Mouse (Mus musculus) G1E (cell line): ENCODE measurements around the gene St6galnac3.

Source experiments
- CTCF ChIP-seq: IDR thresholded peaks from 2 replicates; pipeline ENCODE4 v1.5.1; 2012; ENCODE audit warnings: low read depth, low read length, inconsistent platforms, mixed read lengths
- GATA1 ChIP-seq: IDR thresholded peaks from 2 replicates; pipeline ENCODE4 v1.6.1; 2012; ENCODE audit warnings: borderline replicate concordance, low read length, inconsistent platforms, mixed read lengths
- GATA2 ChIP-seq: IDR thresholded peaks from 2 replicates; pipeline ENCODE4 v1.6.1; 2012; ENCODE audit warnings: low read depth, low read length, inconsistent platforms, borderline replicate concordance
- POLR2AphosphoS5 ChIP-seq: IDR thresholded peaks from 2 replicates; pipeline ENCODE4 v1.6.1; 2012; ENCODE audit warnings: low read depth, low read length, inconsistent platforms; ENCODE audit not compliant: insufficient replicate concordance
- TAL1 ChIP-seq: conservative IDR thresholded peaks from 2 replicates; pipeline ENCODE4 v1.6.1; 2012; ENCODE audit warnings: low read depth, low read length, inconsistent platforms, mixed read lengths

- TF ChIP-seq CTCF: no peak
- TF ChIP-seq GATA1: no peak
- TF ChIP-seq POLR2AphosphoS5: no peak
- no peak for TF ChIP-seq TAL1
- TF ChIP-seq GATA2: no peak
These were observed 3.6 kb upstream of the St6galnac3 start for GRCm38 (mm10) chr3:153728577-153728976.
